Mouse (Mus musculus): Measurements from ENCODE around the gene Gpc6.

The Gpc6 gene

DNA sequence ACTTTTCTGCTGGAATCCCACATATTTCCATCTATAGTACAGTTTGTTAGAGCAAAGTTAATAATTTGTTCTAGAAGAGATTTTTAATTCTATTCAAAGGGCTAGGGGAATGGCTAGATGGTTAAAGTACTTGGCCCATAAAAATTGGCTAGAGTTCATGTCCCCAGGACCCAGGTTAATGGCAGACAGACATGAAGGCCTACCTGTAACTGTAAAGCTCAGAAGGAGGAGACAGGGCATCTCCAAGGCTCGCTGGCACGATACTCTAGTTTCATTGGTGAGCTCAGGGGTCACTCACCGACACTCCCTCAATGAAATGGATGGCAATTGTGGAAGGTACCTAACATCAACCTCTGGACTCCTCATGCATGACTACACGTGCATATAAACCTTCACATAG, 725.0 kb downstream of the Gpc6 start:
- DNase-seq = no peak

- DNase-seq = no peak
These were observed 726.2 kb downstream of the Gpc6 start for GRCm38 (mm10) chr14:117651271-117651670.

- no peak for DNase-seq
These were observed 726.8 kb downstream of the Gpc6 start for GRCm38 (mm10) chr14:117651938-117652337.

GRCm38 (mm10) chr14:117655382-117655781, 730.3 kb downstream of the Gpc6 start:
- no peak for DNase-seq

- no peak for DNase-seq
These were observed 734.2 kb downstream of the Gpc6 start for GRCm38 (mm10) chr14:117659198-117659761.

DNA sequence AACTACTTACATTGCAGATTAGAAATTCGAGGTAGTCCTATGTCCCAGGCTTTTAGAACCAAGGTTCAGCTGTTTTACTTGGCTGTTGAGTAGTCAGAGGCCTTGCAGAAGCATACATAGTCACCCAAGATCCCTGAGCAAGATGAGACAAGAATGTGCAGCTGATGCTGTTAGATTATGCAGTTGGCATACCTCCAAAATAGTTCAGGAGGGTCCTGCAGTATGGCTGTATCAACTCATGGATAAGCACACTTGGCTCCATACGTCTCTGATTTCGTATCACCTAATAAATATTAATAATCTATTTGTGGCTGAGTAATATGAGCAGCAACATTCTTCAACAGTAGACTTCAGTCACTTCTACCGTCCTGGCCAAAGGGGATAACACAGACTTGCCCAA, 737.1 kb downstream of the Gpc6 start:
- DNase-seq = no peak

GRCm38 (mm10) chr14:117664796-117665195, 739.7 kb downstream of the Gpc6 start:
- DNase-seq = no peak

- DNase-seq = no peak
These were observed 741.0 kb downstream of the Gpc6 start for GRCm38 (mm10) chr14:117666126-117666525.

GRCm38 (mm10) chr14:117673541-117673940, 748.4 kb downstream of the Gpc6 start:
- DNase-seq = no peak

GRCm38 (mm10) chr14:117674482-117674881, 749.4 kb downstream of the Gpc6 start:
- no peak for DNase-seq

GRCm38 (mm10) chr14:117679926-117680325, 754.8 kb downstream of the Gpc6 start:
- no peak for DNase-seq

GRCm38 (mm10) chr14:117681321-117681921, 756.3 kb downstream of the Gpc6 start:
- no peak for DNase-seq

- no peak for DNase-seq
These were observed 758.0 kb downstream of the Gpc6 start for GRCm38 (mm10) chr14:117683149-117683548.

- no peak for DNase-seq
These were observed 764.7 kb downstream of the Gpc6 start for GRCm38 (mm10) chr14:117689848-117690247.

GRCm38 (mm10) chr14:117695565-117695964, 770.5 kb downstream of the Gpc6 start:
- DNase-seq = no peak

GRCm38 (mm10) chr14:117700670-117701280, 775.7 kb downstream of the Gpc6 start:
- DNase-seq = no peak

GRCm38 (mm10) chr14:117708817-117709216, 783.7 kb downstream of the Gpc6 start:
- DNase-seq = no peak

- no peak for DNase-seq
These were observed 785.4 kb downstream of the Gpc6 start for GRCm38 (mm10) chr14:117710463-117710911.

GRCm38 (mm10) chr14:117712311-117712710, 787.2 kb downstream of the Gpc6 start:
- DNase-seq = no peak

- no peak for DNase-seq
These were observed 789.0 kb downstream of the Gpc6 start for GRCm38 (mm10) chr14:117714165-117714564.

DNA sequence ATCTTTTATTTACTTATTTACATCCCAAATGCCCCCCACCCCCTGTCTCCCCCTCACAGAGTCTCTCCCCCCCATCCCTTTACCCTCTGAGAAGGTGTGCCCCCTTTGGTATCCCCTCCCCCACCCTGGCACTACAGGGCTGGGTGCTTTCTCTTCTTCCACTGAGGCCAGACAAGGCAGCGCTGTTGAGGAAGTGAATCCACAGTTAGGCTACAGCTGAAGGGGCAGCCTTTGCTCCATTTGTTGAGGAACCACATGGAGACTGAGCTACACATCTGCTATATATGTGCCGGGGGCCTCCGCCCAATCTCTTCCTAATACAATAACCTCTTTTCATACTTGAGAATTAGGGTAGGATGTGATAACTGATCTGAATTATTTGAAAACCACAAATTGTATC, 791.2 kb downstream of the Gpc6 start:
- no peak for DNase-seq

- DNase-seq = no peak
These were observed 803.6 kb downstream of the Gpc6 start for GRCm38 (mm10) chr14:117728741-117729140.

- no peak for DNase-seq
These were observed 830.1 kb downstream of the Gpc6 start for GRCm38 (mm10) chr14:117755231-117755630.

DNA sequence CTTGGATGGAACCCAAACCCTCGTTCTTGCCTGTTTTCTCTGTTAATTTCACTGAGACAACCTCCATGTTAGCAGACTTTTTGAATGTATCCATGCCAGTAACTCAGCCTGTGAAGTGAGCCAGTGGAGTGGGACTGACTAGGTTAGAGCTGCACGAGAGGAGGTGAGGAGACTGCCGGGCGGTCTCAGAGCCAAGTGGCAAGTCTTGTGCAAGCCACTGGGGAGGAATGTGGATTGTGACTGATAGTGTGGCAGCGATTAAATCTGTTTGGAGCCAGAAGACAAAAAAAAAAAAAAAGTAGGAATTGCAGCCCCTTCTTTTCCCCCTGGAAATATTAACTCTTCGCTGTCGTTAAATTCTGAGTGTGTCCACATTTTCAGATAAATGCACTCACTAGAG, 831.4 kb downstream of the Gpc6 start:
- DNase-seq = no peak
